Mouse (Mus musculus): Measurements from ENCODE around the gene Frmd4a.

- TF ChIP-seq CTCF (IDR thresholded peaks at IDR 0.05; ENCODE audit: low read depth, low read length) (no peak), POLR2AphosphoS5 (IDR thresholded peaks at IDR 0.05; ENCODE audit: insufficient replicate concordance, low read depth, low read length) (no peak)
These were observed 549.6 kb downstream of the Frmd4a start for GRCm38 (mm10) chr2:4566956-4567680.

Measured in G1E (cell line).